Mouse (Mus musculus) right cerebral cortex, postnatal 25 days (tissue): ENCODE data around the gene Nek11.
A peak's percentile ranks its signal among the peaks of the same experiment; 100 is the strongest.

Source experiments
- DNase-seq: peaks from one replicate; pipeline ENCODE4 v3.0.0; 2022

Gene Nek11

DNA sequence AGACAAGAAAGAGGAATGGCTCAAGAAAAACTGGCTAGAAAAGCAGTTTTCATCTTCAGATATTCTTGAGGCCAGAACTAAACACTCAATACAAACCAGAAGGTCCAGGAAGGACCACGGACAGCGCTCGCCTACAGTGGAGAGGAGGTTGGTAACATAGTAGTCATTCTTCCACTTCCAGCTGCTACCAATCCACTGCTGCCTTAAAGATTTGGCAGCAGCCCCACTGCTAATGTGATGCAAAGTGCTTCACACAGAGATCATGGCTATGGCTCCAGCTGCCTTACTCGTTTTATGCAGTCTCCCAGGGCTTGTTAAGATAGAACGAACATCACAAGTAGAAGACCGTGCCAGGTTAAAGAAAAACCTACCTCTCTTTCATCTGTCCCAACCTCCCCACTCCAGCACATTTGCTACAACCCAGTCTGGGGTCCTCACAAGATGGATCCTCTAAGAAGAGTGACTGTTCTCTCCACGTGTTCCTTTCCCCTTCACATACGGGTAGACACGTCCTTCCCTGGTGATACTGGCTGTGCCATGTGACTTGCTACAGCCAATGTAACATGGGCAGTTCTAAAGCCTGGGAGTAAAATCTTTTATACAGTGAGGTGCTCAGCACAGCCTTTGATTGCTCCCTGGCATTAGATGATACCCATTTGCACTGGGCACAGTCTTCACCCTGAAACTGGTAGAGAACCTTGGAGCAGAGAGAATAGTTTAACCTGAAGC, 85.6 kb downstream of the Nek11 start:
- peak; percentile 52 for DNase-seq

DNA sequence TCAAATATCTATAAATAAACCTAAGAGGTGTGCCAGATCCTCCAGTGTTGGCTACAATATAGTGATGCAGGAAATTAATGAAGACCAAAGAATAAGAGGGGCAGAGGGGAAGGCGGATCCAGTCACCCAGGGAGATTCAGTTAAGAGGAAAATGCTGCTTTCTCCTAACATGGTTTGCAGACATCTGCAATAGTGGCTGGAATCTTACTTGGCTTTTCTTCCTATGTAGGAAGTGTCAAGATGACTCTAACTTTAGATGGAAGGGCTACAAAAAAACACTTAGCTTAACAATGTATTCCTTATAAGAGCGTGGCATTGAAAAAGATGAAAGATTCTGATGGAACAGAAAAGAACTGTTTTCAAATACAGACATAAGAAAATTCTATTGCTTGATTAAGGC, 89.3 kb downstream of the Nek11 start:
- no peak for DNase-seq

DNA sequence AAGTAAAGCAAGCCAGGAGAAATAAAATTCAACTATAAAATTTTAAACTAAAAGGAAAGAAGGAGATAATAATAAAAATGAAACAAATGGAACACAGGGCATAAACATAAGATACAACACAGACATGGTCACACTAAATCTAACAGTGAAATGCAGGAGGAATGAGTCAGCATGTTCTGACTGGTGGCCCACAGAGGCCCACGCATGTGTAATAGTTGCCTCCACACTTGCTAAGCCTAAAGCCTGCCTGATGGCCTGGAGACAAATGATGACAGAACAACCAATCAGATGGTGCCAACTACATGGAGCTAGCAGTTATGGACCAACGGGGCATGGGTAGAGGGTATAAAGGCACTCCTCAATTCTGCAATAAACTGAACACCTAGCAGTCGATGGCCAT, 93.1 kb downstream of the Nek11 start:
- no peak for DNase-seq

- no peak for DNase-seq
These were observed 93.9 kb downstream of the Nek11 start for GRCm38 (mm10) chr9:105301396-105301795.

- no peak for DNase-seq
These were observed 94.5 kb downstream of the Nek11 start for GRCm38 (mm10) chr9:105300738-105301325.

- DNase-seq, result no peak
These were observed 110.7 kb downstream of the Nek11 start for GRCm38 (mm10) chr9:105284670-105285069.

GRCm38 (mm10) chr9:105282725-105283124, 112.6 kb downstream of the Nek11 start:
- no peak for DNase-seq

- DNase-seq, result no peak
These were observed 120.4 kb downstream of the Nek11 start for GRCm38 (mm10) chr9:105274925-105275324.

GRCm38 (mm10) chr9:105274286-105274685, 121.0 kb downstream of the Nek11 start:
- DNase-seq, result no peak

- DNase-seq, result no peak
These were observed 123.1 kb downstream of the Nek11 start for GRCm38 (mm10) chr9:105272241-105272640.

DNA sequence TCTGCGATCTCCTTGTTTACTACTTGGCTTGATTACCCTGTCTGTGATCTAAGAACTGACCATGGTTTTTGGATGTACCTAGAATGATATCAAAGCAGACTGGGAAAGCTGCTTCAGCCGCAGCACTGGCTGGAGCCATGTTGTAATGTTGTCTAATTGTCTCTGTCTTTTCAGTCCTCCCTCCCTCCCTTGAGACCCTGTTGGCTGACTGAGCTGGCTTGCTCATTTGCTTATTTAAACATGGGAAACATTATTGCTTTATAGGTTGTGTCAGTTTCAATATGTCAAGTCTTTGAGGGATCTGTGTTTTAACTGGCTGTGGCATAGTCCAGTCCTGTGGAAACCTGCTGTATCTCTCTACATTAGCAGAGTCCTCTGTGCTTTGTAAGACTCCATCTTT, 132.2 kb downstream of the Nek11 start:
- no peak for DNase-seq

DNA sequence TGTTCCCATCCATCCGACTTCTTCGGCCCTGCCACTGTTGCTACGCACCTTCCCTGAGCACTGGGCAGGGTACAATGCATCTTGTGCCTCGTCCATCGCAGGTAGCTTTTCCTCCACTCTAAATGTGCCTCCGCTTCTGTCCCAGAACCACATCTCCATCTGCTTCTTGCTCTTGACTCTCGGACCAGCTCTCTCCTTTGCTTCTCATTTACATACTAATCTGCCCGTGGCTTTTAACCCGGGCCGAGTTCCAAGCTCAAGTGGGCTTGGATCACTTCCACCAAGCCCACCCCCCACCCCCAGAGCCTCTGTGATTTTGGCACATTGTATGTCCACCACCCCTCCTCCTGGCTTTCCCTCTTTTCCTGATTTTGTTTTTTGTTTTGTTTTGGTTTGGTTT, 137.7 kb downstream of the Nek11 start:
- DNase-seq, result no peak

GRCm38 (mm10) chr9:105254076-105254475, 141.2 kb downstream of the Nek11 start:
- no peak for DNase-seq

DNA sequence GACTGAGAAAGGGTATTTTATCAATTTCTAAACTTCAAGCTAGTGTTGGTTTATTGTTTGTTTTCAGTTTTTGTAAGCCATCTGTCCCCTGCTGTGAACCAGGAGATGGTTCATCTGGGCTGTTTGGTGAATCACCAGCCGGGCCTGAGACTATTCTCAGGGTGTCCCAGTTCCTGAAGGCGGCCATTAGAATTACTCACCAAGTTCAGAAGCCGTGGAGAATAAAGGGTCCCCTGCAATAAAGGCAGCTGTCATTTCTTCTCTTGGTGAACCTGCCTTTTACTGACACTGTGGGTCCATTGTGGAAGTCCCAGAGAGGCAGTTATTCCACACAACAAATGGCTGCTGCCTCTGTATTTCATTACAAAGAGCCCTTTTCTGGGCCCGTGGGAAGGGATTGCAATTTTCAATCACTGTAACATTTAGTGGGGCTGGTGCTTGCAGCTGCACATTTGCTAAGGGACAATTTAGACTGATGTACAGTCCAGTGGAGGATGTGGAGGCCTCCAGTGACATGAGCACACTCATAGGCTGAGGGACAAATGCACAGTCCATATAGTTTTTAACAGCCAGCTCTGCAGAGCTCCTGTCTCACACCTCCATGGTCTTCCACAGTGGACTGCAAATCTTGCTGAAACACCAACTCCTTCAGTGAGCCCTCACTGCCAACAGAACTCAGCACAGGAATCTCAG, 142.8 kb downstream of the Nek11 start:
- DNase-seq, result no peak

GRCm38 (mm10) chr9:105251256-105251655, 144.1 kb downstream of the Nek11 start:
- no peak for DNase-seq

GRCm38 (mm10) chr9:105244024-105244423, 151.3 kb downstream of the Nek11 start:
- DNase-seq, result no peak

- DNase-seq, result peak; percentile 10
These were observed 180.9 kb downstream of the Nek11 start for GRCm38 (mm10) chr9:105214434-105214833.

GRCm38 (mm10) chr9:105200305-105200704, 195.0 kb downstream of the Nek11 start:
- DNase-seq, result no peak

DNA sequence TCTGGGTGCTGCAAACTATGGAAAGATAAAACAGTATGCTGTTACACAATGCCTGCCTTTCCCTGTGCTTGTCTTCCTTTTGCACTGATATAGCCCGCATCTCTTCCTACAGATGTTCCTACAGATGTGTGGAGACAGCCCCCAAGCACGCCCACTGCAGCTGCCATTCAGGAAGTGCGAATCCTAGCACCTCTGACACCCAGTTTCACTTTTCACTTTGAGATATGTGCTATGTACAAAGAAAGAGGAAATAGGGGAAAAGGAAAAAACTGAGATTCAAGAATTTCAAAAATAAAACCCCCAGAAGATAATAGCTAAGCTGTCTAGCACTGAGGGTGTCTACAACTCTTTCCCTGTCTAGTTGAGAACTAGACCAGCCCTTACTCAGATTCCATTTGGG, 208.6 kb downstream of the Nek11 start:
- DNase-seq, result no peak

- DNase-seq, result no peak
These were observed 212.9 kb downstream of the Nek11 start for GRCm38 (mm10) chr9:105182392-105182791.

- DNase-seq, result no peak
These were observed 250.3 kb downstream of the Nek11 start, which contains the start of gene 1700080E11Rik for GRCm38 (mm10) chr9:105144992-105145391. 1700080E11Rik (minus strand) TSS chr9:105145092.

DNA sequence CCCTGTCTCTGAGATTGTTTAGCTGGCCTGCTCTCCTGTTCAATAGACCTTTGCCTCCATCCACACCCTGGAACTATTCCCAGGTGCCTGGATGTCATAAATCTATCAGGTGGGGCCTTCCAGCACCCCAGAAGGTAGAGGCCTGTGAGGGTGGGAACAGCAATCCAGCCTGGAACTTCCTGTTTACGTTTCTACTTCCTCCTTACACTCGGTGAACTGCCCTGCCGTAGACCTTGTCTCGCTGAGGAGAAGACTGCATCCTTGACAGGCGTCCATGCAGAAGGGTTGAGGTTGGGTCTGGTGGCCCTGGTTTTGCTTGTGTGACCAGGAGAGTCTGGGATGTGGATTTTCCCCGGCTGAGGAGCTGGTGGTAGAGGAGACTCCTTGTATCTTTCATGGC, 256.1 kb downstream of the Nek11 start:
- DNase-seq, result no peak

DNA sequence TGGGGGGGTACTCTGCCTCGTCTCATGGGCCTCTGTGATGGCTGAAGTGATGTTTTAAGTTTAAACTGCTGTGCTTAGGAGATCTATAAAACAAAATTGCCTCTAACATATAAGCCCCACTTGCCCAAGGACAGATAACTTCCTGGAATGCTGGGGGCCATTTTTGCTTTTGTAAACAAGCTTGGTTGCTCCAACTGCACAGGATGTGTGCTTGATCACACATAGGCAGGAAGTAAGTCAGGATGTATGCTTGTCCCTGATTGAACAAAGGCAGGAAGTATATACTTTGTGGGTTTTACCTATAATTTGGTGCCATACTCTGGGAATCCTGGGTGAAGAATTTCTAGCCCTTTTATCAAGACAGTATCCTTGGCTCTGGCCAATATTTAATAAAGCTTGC, 258.9 kb downstream of the Nek11 start:
- no peak for DNase-seq

GRCm38 (mm10) chr9:105134536-105134935, 260.8 kb downstream of the Nek11 start:
- no peak for DNase-seq
